Mouse (Mus musculus) neural tube, embryonic 15.5 days (tissue): ENCODE measurements at regions not wholly inside any gene's neighbourhood (a gene's known extent, or its start where the extent isn't known, plus 50 kb on each side); places are given as distances from the start of the nearest gene placed in this dataset.

Experiments
- ATAC-seq: fragments of 200-750 bp; cut with Nextera tagmentation; 2 replicates; pipeline ENCODE4 v1.8.0; 2017; ENCODE audit warnings: mild to moderate bottlenecking, moderate TSS enrichment, moderate library complexity; ENCODE audit not compliant: low FRiP score
- H3K27ac ChIP-seq: fragments of 300-500 bp; sonication (generic); replicated peaks from 2 replicates; pipeline ENCODE4 v1.5.1; 2015; ENCODE audit warnings: mild to moderate bottlenecking, inconsistent platforms
- H3K27me3 ChIP-seq: fragments of 300-500 bp; sonication (generic); replicated peaks from 2 replicates; pipeline ENCODE4 v1.6.1; 2015; ENCODE audit warnings: inconsistent platforms
- H3K36me3 ChIP-seq: fragments of 300-500 bp; sonication (generic); 2 replicates; pipeline ENCODE4 v1.6.1; 2015; ENCODE audit warnings: inconsistent platforms
- H3K4me1 ChIP-seq: fragments of 300-500 bp; sonication (generic); 2 replicates; pipeline ENCODE4 v1.6.1; 2015; ENCODE audit warnings: inconsistent platforms
- H3K4me2 ChIP-seq: fragments of 300-500 bp; sonication (generic); 2 replicates; pipeline ENCODE4 v1.6.1; 2015; ENCODE audit warnings: inconsistent platforms, mild to moderate bottlenecking, moderate library complexity
- H3K4me3 ChIP-seq: fragments of 300-500 bp; sonication (generic); replicated peaks from 2 replicates; pipeline ENCODE4 v1.5.1; 2015; ENCODE audit warnings: mild to moderate bottlenecking, inconsistent platforms
- H3K9ac ChIP-seq: fragments of 300-500 bp; sonication (generic); replicated peaks from 2 replicates; pipeline ENCODE4 v1.6.1; 2015; ENCODE audit warnings: mild to moderate bottlenecking, inconsistent platforms
- H3K9me3 ChIP-seq: fragments of 300-500 bp; sonication (generic); replicated peaks from 2 replicates; pipeline ENCODE4 v1.6.1; 2016; ENCODE audit warnings: inconsistent platforms
- WGBS: fragments of 180-500 bp; shearing (Covaris S2); methylation state at CpG from one replicate; pipeline ENCODE4 v1.1.7; 2015; ENCODE audit warnings: mixed read lengths; 5-methylcytosine and 5-hydroxymethylcytosine counted together

GRCm38 (mm10) chr15:43581246-43581645, 3447.1 kb downstream of the 9330182O14Rik start:
- no peak overlapping the region for H3K9ac ChIP-seq
- no peak overlapping the region for H3K4me2 ChIP-seq
- no peaks in the 10 kb centered on the region for H3K9me3 ChIP-seq
- H3K4me1 ChIP-seq = no peaks in the 10 kb centered on the region
- no peak overlapping the region for H3K4me3 ChIP-seq
- ATAC-seq = no peak
- no peaks in the 10 kb centered on the region for H3K27me3 ChIP-seq
- no peak overlapping the region for H3K27ac ChIP-seq
- H3K36me3 ChIP-seq = no peaks in the 10 kb centered on the region

GRCm38 (mm10) chr15:43585751-43586150, 3451.6 kb downstream of the 9330182O14Rik start:
- Histone ChIP-seq H3K36me3 (no peaks in the 10 kb centered on the region), H3K27ac (no peak overlapping the region), H3K27me3 (no peaks in the 10 kb centered on the region), H3K4me3 (no peak overlapping the region), H3K9me3 (no peaks in the 10 kb centered on the region), H3K4me1 (no peaks in the 10 kb centered on the region), H3K9ac (no peak overlapping the region), H3K4me2 (no peak overlapping the region)
- ATAC-seq = no peak
- 91% methylated on average over 4 of the region's 4 CpGs for WGBS

GRCm38 (mm10) chr15:43588021-43588420, 3453.9 kb downstream of the 9330182O14Rik start:
- Histone ChIP-seq H3K9me3 (no peaks in the 10 kb centered on the region), H3K9ac (no peak overlapping the region), H3K4me2 (no peak overlapping the region), H3K27me3 (no peaks in the 10 kb centered on the region), H3K4me1 (no peaks in the 10 kb centered on the region), H3K27ac (no peak overlapping the region), H3K36me3 (no peaks in the 10 kb centered on the region), H3K4me3 (no peak overlapping the region)
- WGBS = 86% methylated on average over 2 of the region's 2 CpGs
- ATAC-seq = no peak

- Histone ChIP-seq H3K9ac (no peak overlapping the region), H3K4me1 (no peaks in the 10 kb centered on the region), H3K9me3 (no peaks in the 10 kb centered on the region), H3K36me3 (no peaks in the 10 kb centered on the region), H3K27ac (no peak overlapping the region), H3K4me3 (no peak overlapping the region), H3K4me2 (no peak overlapping the region), H3K27me3 (no peaks in the 10 kb centered on the region)
- 89% methylated on average over 4 of the region's 4 CpGs for WGBS
- ATAC-seq = no peak
Measured at GRCm38 (mm10) chr15:43607700-43608099, 3473.5 kb downstream of the 9330182O14Rik start.

GRCm38 (mm10) chr15:43609901-43610300, 3475.7 kb downstream of the 9330182O14Rik start:
- WGBS = 92% methylated on average over 2 of the region's 2 CpGs
- Histone ChIP-seq H3K4me1 (no peaks in the 10 kb centered on the region), H3K4me3 (no peak overlapping the region), H3K9ac (no peak overlapping the region), H3K27me3 (no peaks in the 10 kb centered on the region), H3K4me2 (no peak overlapping the region), H3K9me3 (no peaks in the 10 kb centered on the region), H3K27ac (no peak overlapping the region), H3K36me3 (no peaks in the 10 kb centered on the region)
- no peak for ATAC-seq

GRCm38 (mm10) chr15:43614004-43614661, 3480.0 kb downstream of the 9330182O14Rik start:
- H3K36me3 ChIP-seq = no peaks in the 10 kb centered on the region
- H3K4me3 ChIP-seq = no peak overlapping the region
- 42% methylated on average over 5 of the region's 5 CpGs for WGBS
- no peaks in the 10 kb centered on the region for H3K9me3 ChIP-seq
- ATAC-seq = peak; percentile 41; the same call in 1 of the 2 replicates
- H3K4me1 ChIP-seq = no peaks in the 10 kb centered on the region
- no peaks in the 10 kb centered on the region for H3K27me3 ChIP-seq
- no peak overlapping the region for H3K27ac ChIP-seq
- H3K4me2 ChIP-seq = no peak overlapping the region
- H3K9ac ChIP-seq = no peak overlapping the region

- ATAC-seq = no peak
- Histone ChIP-seq H3K9me3 (no peaks in the 10 kb centered on the region), H3K9ac (no peak overlapping the region), H3K4me1 (no peaks in the 10 kb centered on the region), H3K4me3 (no peak overlapping the region), H3K27me3 (no peaks in the 10 kb centered on the region), H3K4me2 (no peak overlapping the region), H3K36me3 (no peaks in the 10 kb centered on the region), H3K27ac (no peak overlapping the region)
- 80% methylated on average over 1 of the region's 1 CpGs for WGBS
Measured at GRCm38 (mm10) chr15:43615727-43616126, 3481.6 kb downstream of the 9330182O14Rik start.

GRCm38 (mm10) chr15:43624431-43624965, 3490.3 kb downstream of the 9330182O14Rik start:
- Histone ChIP-seq H3K36me3 (no peaks in the 10 kb centered on the region), H3K27ac (no peak overlapping the region), H3K4me1 (no peaks in the 10 kb centered on the region), H3K4me2 (no peak overlapping the region), H3K9me3 (no peaks in the 10 kb centered on the region), H3K9ac (no peak overlapping the region), H3K27me3 (no peaks in the 10 kb centered on the region), H3K4me3 (no peak overlapping the region)
- 76% methylated on average over 2 of the region's 2 CpGs for WGBS
- ATAC-seq = no peak

GRCm38 (mm10) chr15:43625021-43625510, 3490.9 kb downstream of the 9330182O14Rik start:
- Histone ChIP-seq H3K4me1 (no peaks in the 10 kb centered on the region), H3K4me2 (no peak overlapping the region), H3K9ac (no peak overlapping the region), H3K9me3 (no peaks in the 10 kb centered on the region), H3K4me3 (no peak overlapping the region), H3K27me3 (no peaks in the 10 kb centered on the region), H3K36me3 (no peaks in the 10 kb centered on the region), H3K27ac (no peak overlapping the region)
- 79% methylated on average over 4 of the region's 4 CpGs for WGBS
- no peak for ATAC-seq

- Histone ChIP-seq H3K9ac (no peak overlapping the region), H3K4me2 (no peak overlapping the region), H3K27ac (no peak overlapping the region), H3K9me3 (no peaks in the 10 kb centered on the region), H3K27me3 (no peaks in the 10 kb centered on the region), H3K36me3 (no peaks in the 10 kb centered on the region), H3K4me1 (no peaks in the 10 kb centered on the region), H3K4me3 (no peak overlapping the region)
- no peak for ATAC-seq
- WGBS = 83% methylated on average over 2 of the region's 2 CpGs
Measured at GRCm38 (mm10) chr15:43650818-43651500, 3516.8 kb downstream of the 9330182O14Rik start.

- Histone ChIP-seq H3K9ac (no peak overlapping the region), H3K4me2 (no peak overlapping the region), H3K27ac (no peak overlapping the region), H3K27me3 (no peaks in the 10 kb centered on the region), H3K36me3 (no peaks in the 10 kb centered on the region), H3K9me3 (no peaks in the 10 kb centered on the region), H3K4me3 (no peak overlapping the region), H3K4me1 (no peaks in the 10 kb centered on the region)
- ATAC-seq = no peak
- WGBS = 81% methylated on average over 1 of the region's 1 CpGs
Measured at GRCm38 (mm10) chr15:43663648-43664047, 3529.5 kb downstream of the 9330182O14Rik start.

- Histone ChIP-seq H3K27me3 (no peaks in the 10 kb centered on the region), H3K9me3 (no peaks in the 10 kb centered on the region), H3K4me1 (no peaks in the 10 kb centered on the region), H3K9ac (no peak overlapping the region), H3K4me2 (no peak overlapping the region), H3K27ac (no peak overlapping the region), H3K4me3 (no peak overlapping the region), H3K36me3 (no peaks in the 10 kb centered on the region)
- ATAC-seq = no peak
- WGBS = 75% methylated on average over 1 of the region's 1 CpGs
Measured at GRCm38 (mm10) chr15:43678844-43679243, 3544.7 kb downstream of the 9330182O14Rik start.
